Comparison of ENCODE assay signal across 27 mouse cellular contexts in genomic region chr2:62718411-62718810, GRCm38 (mm10). TPM values are rescaled to one million over a fixed set of nuclear protein-coding genes. Genes with fewer than 3 reads are reported as not detected.
DNase-seq lines count a peak whose midpoint lies in the region; ATAC-seq and TF ChIP-seq lines count a peak whose summit lies in the region.
"Had no signal": no experiment of that assay in that cellular context is flagged by ENCODE, and none has a peak within 500 bp of the region (broad histone marks: within the 10 kb centered on the region; RNA-seq: fewer than 3 reads in every experiment).

No protein-coding gene starts in this region.

- H3K9me3 ChIP-seq in forebrain, embryonic 14.5 days (replicated peaks; ENCODE audit: control insufficient read depth, low read length) = no peaks in the 10 kb centered on the region
- no peaks in the 10 kb centered on the region for H3K9me3 ChIP-seq in forebrain, embryonic 11.5 days (ENCODE audit: control insufficient read depth, low read length)
- H3K9me3 ChIP-seq in midbrain, embryonic 15.5 days = no peaks in the 10 kb centered on the region
- H3K9me3 ChIP-seq: forebrain, embryonic 13.5 days; G1E; heart, embryonic 13.5 days; limb, embryonic 12.5 days; liver, embryonic 15.5 days; lung, embryonic 15.5 days; neural tube, embryonic 13.5 days had no signal

- no peaks in the 10 kb centered on the region for H3K4me1 ChIP-seq in forebrain, embryonic 14.5 days (ENCODE audit: control insufficient read depth, insufficient read depth, low read length)
- H3K4me1 ChIP-seq in forebrain, embryonic 11.5 days (replicated peaks; ENCODE audit: control insufficient read depth, insufficient read depth, low read length) = no peaks in the 10 kb centered on the region
- H3K4me1 ChIP-seq in midbrain, embryonic 15.5 days = no peaks in the 10 kb centered on the region
- H3K4me1 ChIP-seq: forebrain, embryonic 13.5 days; limb, embryonic 12.5 days; liver, embryonic 15.5 days; lung, embryonic 15.5 days; neural tube, embryonic 13.5 days had no signal

- no peak for ATAC-seq in forebrain, embryonic 14.5 days
- no peak for ATAC-seq in forebrain, embryonic 11.5 days (replicated peaks; ENCODE audit: low FRiP score)
- peak; percentile 76; the same call in 1 of the 2 replicates for ATAC-seq in midbrain, embryonic 15.5 days (replicated peaks)
- ATAC-seq: forebrain, embryonic 13.5 days; intestine, embryonic 16.5 days; Patski had no signal

- H3K27me3 ChIP-seq in forebrain, embryonic 14.5 days (replicated peaks; ENCODE audit: control insufficient read depth, insufficient read depth, low read length) = no peaks in the 10 kb centered on the region
- no peaks in the 10 kb centered on the region for H3K27me3 ChIP-seq in forebrain, embryonic 11.5 days (ENCODE audit: control insufficient read depth, insufficient read depth, low read length)
- H3K27me3 ChIP-seq in midbrain, embryonic 15.5 days (replicated peaks) = no peaks in the 10 kb centered on the region
- H3K27me3 ChIP-seq: forebrain, embryonic 13.5 days; heart, embryonic 13.5 days; limb, embryonic 12.5 days; liver, embryonic 15.5 days; lung, embryonic 15.5 days; neural tube, embryonic 13.5 days; Patski had no signal

- intact Hi-C loops in left cerebral cortex, adult 2 months (cut with DNase I) = no loop called here

- H3K4me2 ChIP-seq in forebrain, embryonic 14.5 days (ENCODE audit: low read length) = no peak overlapping the region
- H3K4me2 ChIP-seq in forebrain, embryonic 11.5 days (ENCODE audit: low read depth, low read length, severe bottlenecking) = no peak overlapping the region
- no peak overlapping the region for H3K4me2 ChIP-seq in midbrain, embryonic 15.5 days
- H3K4me2 ChIP-seq: forebrain, embryonic 13.5 days; heart, embryonic 13.5 days; limb, embryonic 12.5 days; liver, embryonic 15.5 days; lung, embryonic 15.5 days; neural tube, embryonic 13.5 days had no signal

- peak; percentile 42 for DNase-seq in forebrain, embryonic 14.5 days (ENCODE audit: low spot score)
- DNase-seq in forebrain, embryonic 11.5 days (ENCODE audit: low spot score) = no peak
- no peak for DNase-seq in left cerebral cortex, adult 2 months (ENCODE audit: extremely low spot score in 1 of 2, low spot score in 2 of 2)
- DNase-seq in left cerebral cortex, adult 18-20 months (ENCODE audit: low spot score in 2 of 2) = no peak
- DNase-seq in brain, adult 2 months (ENCODE audit: low read depth, low spot score) = peak; percentile 70
- DNase-seq in heart, adult 18-20 months = no peak
- DNase-seq in lung, adult 18-20 months = no peak
- DNase-seq: adrenal gland, postnatal 25 days; cerebellum, adult 8-10 months; gastrocnemius, adult 2 months; gastrocnemius, postnatal 36 days; heart, postnatal 10 days; kidney, adult 8-10 months; kidney, postnatal 4 days; right cerebral cortex, postnatal 14 days had no signal

- no peak overlapping the region for H3K4me3 ChIP-seq in forebrain, embryonic 14.5 days (ENCODE audit: low read depth, low read length)
- no peak overlapping the region for H3K4me3 ChIP-seq in forebrain, embryonic 11.5 days (ENCODE audit: low read depth, low read length)
- H3K4me3 ChIP-seq in left cerebral cortex, adult 2 months = no peak overlapping the region
- no peak overlapping the region for H3K4me3 ChIP-seq in midbrain, embryonic 15.5 days
- H3K4me3 ChIP-seq: erythroblast, embryonic 14.5 days; forebrain, embryonic 13.5 days; gastrocnemius, adult 2 months; heart, embryonic 13.5 days; limb, embryonic 12.5 days; liver, embryonic 15.5 days; lung, embryonic 15.5 days; neural tube, embryonic 13.5 days had no signal

- no peak overlapping the region for H3K27ac ChIP-seq in forebrain, embryonic 14.5 days (ENCODE audit: low read depth, low read length)
- H3K27ac ChIP-seq in forebrain, embryonic 11.5 days (ENCODE audit: low read depth, low read length) = no peak overlapping the region
- peak overlapping the region; percentile 84 for H3K27ac ChIP-seq in left cerebral cortex, adult 2 months
- H3K27ac ChIP-seq in midbrain, embryonic 15.5 days = no peak overlapping the region
- H3K27ac ChIP-seq: forebrain, embryonic 13.5 days; gastrocnemius, adult 2 months; heart, embryonic 13.5 days; kidney, postnatal 0 days; limb, embryonic 12.5 days; liver, embryonic 15.5 days; lung, embryonic 15.5 days; neural tube, embryonic 13.5 days had no signal

- TF ChIP-seq CTCF in left cerebral cortex, adult 2 months (IDR thresholded peaks at IDR 0.05) = no peak

- peaks cover 8% of the 10 kb centered on the region; the same call in 1 of the 2 replicates for H3K36me3 ChIP-seq in forebrain, embryonic 14.5 days (ENCODE audit: control insufficient read depth, insufficient read depth, low read length)
- no peaks in the 10 kb centered on the region for H3K36me3 ChIP-seq in forebrain, embryonic 11.5 days (ENCODE audit: control insufficient read depth, insufficient read depth, low read length)
- no peaks in the 10 kb centered on the region for H3K36me3 ChIP-seq in midbrain, embryonic 15.5 days (replicated peaks)
- H3K36me3 ChIP-seq: G1E; heart, embryonic 13.5 days; limb, embryonic 12.5 days; liver, embryonic 15.5 days; lung, embryonic 15.5 days had no signal

- H3K9ac ChIP-seq in forebrain, embryonic 14.5 days (ENCODE audit: low read length) = no peak overlapping the region
- no peak overlapping the region for H3K9ac ChIP-seq in forebrain, embryonic 11.5 days (ENCODE audit: low read length)
- no peak overlapping the region for H3K9ac ChIP-seq in midbrain, embryonic 15.5 days
- H3K9ac ChIP-seq: forebrain, embryonic 13.5 days; heart, embryonic 13.5 days; limb, embryonic 12.5 days; liver, embryonic 15.5 days; lung, embryonic 15.5 days; neural tube, embryonic 13.5 days had no signal

- 49% methylated on average over 1 of the region's 1 CpGs for WGBS in forebrain, embryonic 14.5 days
- 79% methylated on average over 1 of the region's 1 CpGs for WGBS in forebrain, embryonic 11.5 days
- WGBS in midbrain, embryonic 15.5 days = 28% methylated on average over 1 of the region's 1 CpGs

RNA-seq across cellular contexts. Expression of gene Gca, which starts 54.3 kb away (rescaled TPM):
- 7.1 and 8.4 TPM in 2 replicates for polyA plus RNA-seq in forebrain, embryonic 14.5 days (2014; fragmentation: Nextera tagmentation; extraction: Ambion mirVana)
- polyA plus RNA-seq in forebrain, embryonic 11.5 days (2014; fragmentation: Nextera tagmentation; extraction: Ambion mirVana) = 4.9 and 5.2 TPM in 2 replicates
- 10 to 100 TPM; 12.7 to 22.3 TPM for total RNA-seq in left cerebral cortex, adult 2 months (2021)
- 10 to 100 TPM; 18.2 to 23.8 TPM for total RNA-seq in left cerebral cortex, adult 18-20 months (2021)
- 2.7 and 3.4 TPM in 2 replicates for polyA plus RNA-seq in midbrain, embryonic 15.5 days (2015; fragmentation: Nextera tagmentation; extraction: Ambion mirVana)
- 10 to 100 TPM; 24.6 to 24.7 TPM for total RNA-seq in heart, adult 18-20 months (2021)
- polyA plus RNA-seq: erythroblast, embryonic 14.5 days had no signal

Comparison
In these comparisons a context has a peak if more than half of its experiments do, and no peak if none do; other contexts are left out.
1. DNase-seq: peak in forebrain, embryonic 14.5 days (single experiment) and brain, adult 2 months (single experiment); none in forebrain, embryonic 11.5 days (single experiment), left cerebral cortex, adult 2 months (0 of 2), left cerebral cortex, adult 18-20 months (0 of 2), heart, adult 18-20 months (0 of 2) and lung, adult 18-20 months (0 of 2).